Mouse (Mus musculus) gastrocnemius, postnatal 36 days (tissue): Measurements from ENCODE around the gene Acsl4. TPM values are rescaled to one million over a fixed set of nuclear protein-coding genes. Genes with fewer than 3 reads are reported as not detected.

Experiments used
- DNase-seq, 2 experiments: peaks; one replicate each; pipeline ENCODE4 v3.0.0; 2022
- intact Hi-C: fragments of 180-260 bp; cut with DNase I; formaldehyde crosslinking; loops from one replicate; pipeline ENCODE4 v1.15.1; 2025
- long read RNA-seq, 2 experiments: library from polyadenylated mRNA; stranded (forward); transcript quantifications; one replicate each; pipeline ENCODE4 v2.0.0; 2021
- total RNA-seq, 2 experiments: library from RNA; stranded (reverse); gene quantifications; 2 replicates each; pipeline ENCODE4 v1.2.3; 2021

Acsl4 gene
- 10 to 100 TPM; 20.5 to 20.9 TPM for total RNA-seq
- long read RNA-seq, experiment 1, partial matches to known transcripts: 3 of 10 reads
- long read RNA-seq, experiment 1, other reads (novel, unspliced or antisense): 7 of 10 reads
- long read RNA-seq, experiment 2, full-length matches to known transcripts: 6 of 19 reads
- long read RNA-seq, experiment 2, partial matches to known transcripts: 9 of 19 reads
- long read RNA-seq, experiment 2, other reads (novel, unspliced or antisense): 4 of 19 reads

- intact Hi-C loops: no loop called here
- peak; percentile 77 to 85 for DNase-seq
Observed at GRCm38 (mm10) chrX:142390247-142390908, at the start of gene Acsl4. Gene Acsl4, minus strand, starts transcription at chrX:142390535.

DNA sequence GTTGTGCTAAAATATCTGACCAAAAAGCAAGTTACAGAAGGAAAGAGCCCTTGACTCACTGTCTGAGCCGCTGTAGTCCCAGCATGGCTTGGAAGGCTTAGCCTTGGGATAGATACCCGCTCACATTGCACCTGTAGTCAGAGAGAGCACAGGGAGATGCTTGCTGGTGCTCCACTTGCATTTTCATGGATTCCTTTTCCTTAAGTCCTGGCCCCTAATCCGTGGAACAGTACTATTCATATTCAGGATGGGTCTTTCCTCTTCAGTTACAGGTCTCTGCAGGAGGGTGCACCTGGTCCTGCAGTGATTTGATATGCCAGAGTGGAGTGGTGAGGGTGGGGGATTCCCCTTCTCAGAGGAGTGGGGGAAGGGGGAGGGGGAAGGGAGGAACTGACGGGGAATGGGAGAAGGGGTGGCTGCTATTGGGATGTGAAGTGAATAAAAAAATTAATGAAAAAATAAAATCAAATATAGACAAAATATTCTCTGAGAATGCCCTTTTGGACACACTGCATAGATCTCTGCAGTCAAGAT is 47.7 kb upstream of the Acsl4 start:
- DNase-seq: no peak
- intact Hi-C loops: no loop called here

- DNase-seq: no peak
- intact Hi-C loops: no loop called here
Observed at GRCm38 (mm10) chrX:142432846-142433245, 42.5 kb upstream of the Acsl4 start.

DNA sequence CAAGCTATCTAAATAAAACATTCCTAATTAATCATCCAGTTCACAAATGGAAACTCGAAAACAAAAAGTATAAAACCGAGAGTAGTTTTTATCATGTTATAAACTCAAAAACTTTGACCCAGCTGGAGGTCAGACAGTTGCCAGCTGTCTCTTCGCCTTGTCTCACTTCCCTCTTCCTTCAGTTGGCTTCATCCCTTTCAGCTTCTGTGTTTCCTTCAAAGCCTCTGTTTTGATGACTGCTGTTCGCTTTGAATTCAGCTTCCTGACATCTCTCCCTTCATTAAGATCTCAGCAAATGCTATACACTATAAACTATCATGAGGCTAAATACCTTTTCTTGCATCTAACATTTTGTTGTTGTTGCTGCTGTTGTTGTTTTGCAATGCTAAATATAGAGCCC is 36.8 kb upstream of the Acsl4 start:
- no peak for DNase-seq
- intact Hi-C loops: no loop called here

GRCm38 (mm10) chrX:142426628-142427027 is 36.3 kb upstream of the Acsl4 start:
- intact Hi-C loops: no loop called here
- no peak for DNase-seq

DNA sequence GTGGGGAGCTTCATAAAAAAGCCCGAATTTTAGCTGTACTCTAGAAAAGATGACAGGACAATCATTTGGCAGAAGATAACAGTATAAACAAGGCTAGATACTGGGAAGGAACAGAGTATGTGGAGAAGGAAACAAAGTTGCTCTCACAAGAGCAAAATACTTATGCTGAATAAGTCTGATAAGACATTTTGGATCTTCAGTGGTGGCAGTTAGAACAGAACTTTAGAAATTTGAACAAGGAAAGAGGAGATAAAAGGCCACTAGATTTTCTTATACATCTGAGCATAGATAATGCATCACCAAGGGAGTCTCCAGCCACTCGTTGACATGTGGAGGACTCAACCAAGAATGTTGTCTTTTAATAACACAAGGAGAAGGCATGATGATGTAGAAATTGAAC is 23.5 kb upstream of the Acsl4 start:
- intact Hi-C loops: no loop called here

DNA sequence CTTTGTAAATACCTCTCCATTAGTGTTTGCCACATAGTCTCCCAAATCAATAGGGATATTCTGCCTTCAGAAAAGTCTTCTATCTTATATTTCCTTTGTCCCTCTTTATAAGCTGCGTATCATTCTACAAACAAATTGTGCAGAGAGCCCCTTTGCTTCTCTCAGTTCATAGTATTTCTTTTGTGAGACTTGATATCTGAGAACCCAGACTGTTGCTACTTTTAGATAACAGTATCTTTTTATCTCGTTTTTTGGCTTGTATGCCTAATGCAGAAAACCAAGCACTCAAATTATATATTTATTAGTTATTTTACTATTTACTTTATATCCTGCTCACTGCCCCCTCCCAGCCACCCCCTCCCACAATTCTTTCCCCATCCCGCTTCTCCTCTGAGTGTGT is 19.7 kb upstream of the Acsl4 start:
- no peak for DNase-seq
- intact Hi-C loops: no loop called here

More for the DNA sequence above, 23.5 kb upstream of the Acsl4 start:
- DNase-seq: no peak

GRCm38 (mm10) chrX:142409338-142409737 is 19.0 kb upstream of the Acsl4 start:
- intact Hi-C loops: no loop called here
- DNase-seq: no peak

DNA sequence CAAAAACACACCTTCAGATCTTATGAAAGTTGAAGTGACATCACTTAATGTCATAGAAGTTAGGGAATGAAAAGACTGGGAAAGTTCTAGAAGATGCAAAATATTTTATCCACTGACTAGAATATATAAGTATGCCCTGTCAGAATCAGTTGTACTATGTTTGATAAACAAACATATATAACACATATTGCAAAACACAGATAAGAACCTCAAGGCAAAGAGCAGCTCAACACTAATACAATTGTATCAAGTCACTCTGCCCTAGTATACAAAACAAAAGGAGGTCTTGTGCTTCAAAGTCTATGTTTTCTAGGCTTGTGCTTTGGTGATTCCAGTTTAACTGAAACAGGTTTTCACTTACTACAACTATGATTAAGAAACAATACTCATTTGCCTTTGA is 12.8 kb upstream of the Acsl4 start:
- no peak for DNase-seq
- intact Hi-C loops: no loop called here

DNA sequence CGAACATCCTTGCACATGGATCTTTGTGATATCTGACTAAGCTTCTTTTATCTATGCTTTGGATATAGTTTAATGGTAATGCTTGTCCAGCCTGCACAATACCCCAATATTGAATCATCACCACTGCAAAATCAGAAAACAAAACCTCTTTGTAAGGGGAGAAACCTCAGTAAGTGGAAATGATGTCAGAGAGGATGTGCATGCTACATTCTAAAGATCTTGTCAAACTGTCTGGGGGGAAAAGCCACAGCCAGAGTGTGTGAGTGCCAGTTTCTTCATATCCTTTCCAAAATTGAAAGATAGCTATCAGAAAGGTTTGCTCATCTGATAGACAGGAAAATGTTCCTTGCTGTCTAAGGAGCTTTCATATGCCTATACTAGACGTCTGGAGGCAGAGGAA is 8.3 kb upstream of the Acsl4 start:
- DNase-seq: no peak
- intact Hi-C loops: no loop called here

- intact Hi-C loops: no loop called here
- no peak for DNase-seq
Observed at GRCm38 (mm10) chrX:142390909-142391265, 552 bp upstream of the Acsl4 start.

- peak in 1 of 2 experiments; percentile 15 for DNase-seq
- intact Hi-C loops: no loop called here
Observed at GRCm38 (mm10) chrX:142389581-142390159, 665 bp downstream of the Acsl4 start.

GRCm38 (mm10) chrX:142388141-142388540 is 2.2 kb downstream of the Acsl4 start:
- intact Hi-C loops: no loop called here
- DNase-seq: no peak

GRCm38 (mm10) chrX:142387634-142388033 is 2.7 kb downstream of the Acsl4 start:
- DNase-seq: no peak
- intact Hi-C loops: no loop called here

- intact Hi-C loops: no loop called here
- DNase-seq: no peak
Observed at GRCm38 (mm10) chrX:142384918-142385317, 5.4 kb downstream of the Acsl4 start.

- intact Hi-C loops: loop anchor here (5.0 kb wide), 1 partner anchor 137 kb away; no protein-coding TSS in a partner anchor
- no peak for DNase-seq
Observed at GRCm38 (mm10) chrX:142379894-142380293, 10.4 kb downstream of the Acsl4 start.

- no peak for DNase-seq
- intact Hi-C loops: loop anchor here (5.0 kb wide), 1 partner anchor 139 kb away; no protein-coding TSS in a partner anchor
Observed at GRCm38 (mm10) chrX:142378048-142378447, 12.3 kb downstream of the Acsl4 start.

GRCm38 (mm10) chrX:142377358-142377757 is 13.0 kb downstream of the Acsl4 start:
- no peak for DNase-seq
- intact Hi-C loops: loop anchor here (5.0 kb wide), 1 partner anchor 140 kb away; no protein-coding TSS in a partner anchor

- intact Hi-C loops: loop anchor here (5.0 kb wide), 1 partner anchor 141 kb away; no protein-coding TSS in a partner anchor
- DNase-seq: no peak
Observed at GRCm38 (mm10) chrX:142376747-142377146, 13.6 kb downstream of the Acsl4 start.

DNA sequence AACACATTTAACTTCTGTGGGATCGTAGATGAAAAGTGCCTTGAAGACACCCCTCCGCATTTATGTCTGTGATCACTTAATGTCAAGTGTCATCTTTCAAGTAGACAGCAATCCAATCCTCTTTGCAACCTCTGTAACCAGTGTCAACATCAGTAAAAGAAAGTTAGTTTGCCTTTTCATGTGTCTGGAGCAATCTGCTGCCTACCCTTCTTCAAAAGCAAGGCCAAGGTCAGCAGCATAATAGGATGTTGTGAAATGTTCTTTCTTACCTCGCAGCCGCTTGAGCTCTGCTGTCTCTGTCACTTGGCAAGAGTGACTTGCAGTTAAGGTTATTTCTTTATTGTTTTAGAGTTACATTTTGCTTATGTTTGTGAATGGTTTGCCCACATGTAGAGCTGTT is 14.8 kb downstream of the Acsl4 start:
- no peak for DNase-seq
- intact Hi-C loops: loop anchor here (5.0 kb wide), 1 partner anchor 142 kb away; no protein-coding TSS in a partner anchor

DNA sequence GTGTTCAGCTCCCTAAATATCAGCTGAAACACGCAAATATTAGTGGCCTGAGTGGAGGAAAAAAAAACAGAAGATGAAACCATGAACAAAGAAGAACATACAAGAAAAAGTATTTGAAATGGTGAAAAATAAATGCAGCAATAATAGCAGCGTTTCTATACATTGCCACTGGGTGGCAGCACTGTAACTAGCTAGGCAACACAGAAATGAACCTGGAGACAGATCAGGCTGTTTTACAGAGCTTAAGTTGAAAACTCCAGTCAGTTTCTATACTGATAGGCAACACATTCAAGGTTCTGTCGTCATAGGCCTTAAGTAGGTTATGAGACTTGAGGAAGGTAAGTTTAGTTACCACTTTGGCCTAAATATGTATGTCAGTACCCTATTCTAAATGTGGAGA is 17.9 kb downstream of the Acsl4 start:
- intact Hi-C loops: loop anchor here (2.0 kb wide), 1 partner anchor 154 kb away; no protein-coding TSS in a partner anchor
- DNase-seq: no peak
